In the genomic region with DNA sequence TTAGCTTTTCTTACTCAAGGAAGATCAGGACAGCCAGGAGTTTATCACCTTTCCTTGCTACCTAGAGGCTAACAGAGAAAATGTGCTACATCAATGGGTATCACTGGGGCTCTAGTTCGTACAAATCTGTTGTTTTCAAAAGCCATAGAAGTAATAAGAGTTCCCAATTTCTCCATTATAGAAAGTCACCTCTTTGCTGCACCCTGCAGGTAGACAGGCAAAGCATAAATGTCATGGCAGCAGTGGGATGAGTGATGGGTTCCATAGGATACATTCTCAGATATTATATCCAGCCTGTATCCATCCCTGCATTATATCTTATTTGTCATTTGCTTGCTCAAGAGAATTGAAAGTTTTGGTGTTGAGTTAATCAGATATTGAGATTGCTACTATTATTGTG, we compare ENCODE assay signal across 27 mouse cellular contexts.
"Had no signal": no experiment of that assay in that cellular context is flagged by ENCODE, and none has a peak within 500 bp of the region (broad histone marks: within the 10 kb centered on the region; RNA-seq: fewer than 3 reads in every experiment).

No protein-coding gene starts in this region.

- DNase-seq: gastrocnemius, adult 2 months; gastrocnemius, postnatal 10 days; gastrocnemius, postnatal 25 days; heart, adult 18-20 months; heart, postnatal 10 days; heart, postnatal 4 days; kidney, adult 11 months; kidney, adult 2 months; kidney, adult 9 months; kidney, postnatal 14 days; kidney, postnatal 4 days; layer of hippocampus, adult 9-11 months; liver; liver, embryonic 13.5 days had no signal

- H3K27me3 ChIP-seq: heart, embryonic 12.5 days; hindbrain, embryonic 12.5 days; kidney, embryonic 15.5 days; limb, embryonic 12.5 days; liver, embryonic 13.5 days; liver, embryonic 15.5 days had no signal

- H3K27ac ChIP-seq: gastrocnemius, adult 2 months; heart, embryonic 10.5 days; hindbrain, embryonic 10.5 days; hindbrain, embryonic 12.5 days; hindbrain, embryonic 14.5 days; kidney, embryonic 15.5 days; kidney, postnatal 0 days; left cerebral cortex, adult 2 months; limb, embryonic 10.5 days; limb, embryonic 12.5 days; liver, embryonic 13.5 days; liver, embryonic 15.5 days had no signal

- ATAC-seq: hindbrain, embryonic 16.5 days; intestine, embryonic 16.5 days had no signal

- H3K4me3 ChIP-seq: gastrocnemius, adult 2 months; heart, embryonic 10.5 days; heart, embryonic 12.5 days; hindbrain, embryonic 10.5 days; hindbrain, embryonic 12.5 days; kidney, embryonic 15.5 days; left cerebral cortex, adult 2 months; limb, embryonic 10.5 days; limb, embryonic 12.5 days; liver, embryonic 13.5 days; liver, embryonic 15.5 days had no signal
